Mouse (Mus musculus) intestine, embryonic 16.5 days (tissue): ENCODE measurements around the gene Gpc6. TPM values are rescaled to one million over a fixed set of nuclear protein-coding genes. Genes with fewer than 3 reads are reported as not detected.

Experiments
- ATAC-seq: fragments of 200-750 bp; cut with Nextera tagmentation; 2 replicates; pipeline ENCODE4 v1.8.0; 2017; ENCODE audit warnings: moderate TSS enrichment, moderate library complexity
- H3K27ac ChIP-seq: fragments of 300-500 bp; sonication (generic); 2 replicates; pipeline ENCODE4 v1.5.1; 2014; ENCODE audit warnings: mild to moderate bottlenecking, low read length
- H3K27me3 ChIP-seq: fragments of 300-500 bp; sonication (generic); replicated peaks from 2 replicates; pipeline ENCODE4 v1.6.1; 2014; ENCODE audit warnings: low read length, control low read depth, mixed read lengths; ENCODE audit not compliant: control insufficient read depth, insufficient read depth
- H3K36me3 ChIP-seq: fragments of 300-500 bp; sonication (generic); 2 replicates; pipeline ENCODE4 v1.6.1; 2014; ENCODE audit warnings: low read length, control low read depth; ENCODE audit not compliant: control insufficient read depth, insufficient read depth
- H3K4me1 ChIP-seq: fragments of 300-500 bp; sonication (generic); 2 replicates; pipeline ENCODE4 v1.6.1; 2014; ENCODE audit warnings: low read length, control low read depth, mixed read lengths; ENCODE audit not compliant: control insufficient read depth, insufficient read depth
- H3K4me2 ChIP-seq: fragments of 300-500 bp; sonication (generic); 2 replicates; pipeline ENCODE4 v1.6.1; 2014; ENCODE audit warnings: low read depth, low read length, control low read depth
- H3K4me3 ChIP-seq: fragments of 300-500 bp; sonication (generic); 2 replicates; pipeline ENCODE4 v1.5.1; 2014; ENCODE audit warnings: mild to moderate bottlenecking, low read length
- H3K9ac ChIP-seq: fragments of 300-500 bp; sonication (generic); 2 replicates; pipeline ENCODE4 v1.6.1; 2014; ENCODE audit warnings: low read depth, low read length
- H3K9me3 ChIP-seq: fragments of 300-500 bp; sonication (generic); 2 replicates; pipeline ENCODE4 v1.6.1; 2016; ENCODE audit warnings: low read length, control low read depth; ENCODE audit not compliant: control insufficient read depth
- WGBS: fragments of 180-500 bp; shearing (Covaris S2); extraction: QIAGEN DNeasy Blood & Tissue Kit; methylation state at CpG from one replicate; pipeline ENCODE4 v1.1.7; 2014; 5-methylcytosine and 5-hydroxymethylcytosine counted together
- polyA plus RNA-seq: library from polyadenylated mRNA; unstranded; fragments of >200 nt; fragmentation: Nextera tagmentation; extraction: Ambion mirVana; gene quantifications from 2 replicates; pipeline ENCODE4 v1.2.1, GENCODE M21; 2015

The Gpc6 gene
- polyA plus RNA-seq, 1 experiment from 2014 or later, result 29.7 TPM

GRCm38 (mm10) chr14:117773373-117773772 lies 848.3 kb downstream of the Gpc6 start:
- no peak overlapping the region for H3K4me2 ChIP-seq
- H3K36me3 ChIP-seq, result no peaks in the 10 kb centered on the region
- 84% methylated on average over 2 of the region's 2 CpGs for WGBS
- no peak overlapping the region for H3K4me3 ChIP-seq
- H3K27me3 ChIP-seq, result no peaks in the 10 kb centered on the region
- H3K9me3 ChIP-seq, result no peaks in the 10 kb centered on the region
- H3K9ac ChIP-seq, result no peak overlapping the region
- H3K4me1 ChIP-seq, result no peaks in the 10 kb centered on the region
- H3K27ac ChIP-seq, result no peak overlapping the region
- no peak for ATAC-seq

GRCm38 (mm10) chr14:117777866-117778500 lies 852.9 kb downstream of the Gpc6 start:
- H3K27me3 ChIP-seq, result no peaks in the 10 kb centered on the region
- H3K4me1 ChIP-seq, result no peaks in the 10 kb centered on the region
- H3K36me3 ChIP-seq, result no peaks in the 10 kb centered on the region
- H3K9me3 ChIP-seq, result no peaks in the 10 kb centered on the region
- H3K4me3 ChIP-seq, result no peak overlapping the region
- ATAC-seq, result no peak
- H3K27ac ChIP-seq, result no peak overlapping the region
- no peak overlapping the region for H3K9ac ChIP-seq
- no peak overlapping the region for H3K4me2 ChIP-seq
- WGBS, result 86% methylated on average over 13 of the region's 13 CpGs

- no peaks in the 10 kb centered on the region for H3K4me1 ChIP-seq
- no peak overlapping the region for H3K9ac ChIP-seq
- no peaks in the 10 kb centered on the region for H3K36me3 ChIP-seq
- ATAC-seq, result no peak
- no peak overlapping the region for H3K4me2 ChIP-seq
- no peaks in the 10 kb centered on the region for H3K27me3 ChIP-seq
- no peak overlapping the region for H3K4me3 ChIP-seq
- no peak overlapping the region for H3K27ac ChIP-seq
- H3K9me3 ChIP-seq, result no peaks in the 10 kb centered on the region
- 80% methylated on average over 15 of the region's 15 CpGs for WGBS
These were observed 853.7 kb downstream of the Gpc6 start for GRCm38 (mm10) chr14:117778538-117779413.

- no peaks in the 10 kb centered on the region for H3K36me3 ChIP-seq
- no peak overlapping the region for H3K4me2 ChIP-seq
- WGBS, result 59% methylated on average over 5 of the region's 5 CpGs
These were observed 856.6 kb downstream of the Gpc6 start for GRCm38 (mm10) chr14:117781724-117782123.

GRCm38 (mm10) chr14:117783671-117784262 lies 858.7 kb downstream of the Gpc6 start:
- WGBS, result 82% methylated on average over 8 of the region's 8 CpGs
- Histone ChIP-seq H3K4me3 (no peak overlapping the region), H3K4me1 (no peaks in the 10 kb centered on the region), H3K9ac (no peak overlapping the region), H3K9me3 (no peaks in the 10 kb centered on the region), H3K27ac (no peak overlapping the region), H3K36me3 (no peaks in the 10 kb centered on the region), H3K4me2 (no peak overlapping the region), H3K27me3 (no peaks in the 10 kb centered on the region)
- ATAC-seq, result no peak

More at GRCm38 (mm10) chr14:117781724-117782123, 856.6 kb downstream of the Gpc6 start:
- no peak overlapping the region for H3K27ac ChIP-seq
- H3K9me3 ChIP-seq, result no peaks in the 10 kb centered on the region
- H3K9ac ChIP-seq, result no peak overlapping the region
- no peaks in the 10 kb centered on the region for H3K27me3 ChIP-seq
- no peaks in the 10 kb centered on the region for H3K4me1 ChIP-seq
- H3K4me3 ChIP-seq, result no peak overlapping the region
- ATAC-seq, result no peak

DNA sequence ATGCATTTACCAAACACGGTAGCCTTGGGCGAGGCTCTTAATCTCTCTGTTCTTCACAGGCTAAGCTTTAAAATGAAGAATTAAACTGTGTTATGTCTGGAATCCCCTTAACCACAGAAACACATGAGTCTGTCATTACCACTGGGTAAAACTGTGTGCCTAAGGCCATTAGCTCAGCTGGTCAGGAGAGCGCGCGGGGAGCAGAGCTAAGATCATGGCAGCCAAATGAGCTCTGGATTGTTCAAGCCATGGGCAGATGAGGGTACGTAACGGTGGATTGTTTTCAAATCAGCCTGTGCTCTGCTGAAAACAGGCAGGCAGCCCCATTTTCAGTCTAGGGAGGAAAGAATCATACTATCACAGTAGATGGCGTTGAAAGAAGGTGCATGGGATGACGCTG lies 859.8 kb downstream of the Gpc6 start:
- H3K9me3 ChIP-seq, result no peaks in the 10 kb centered on the region
- H3K4me3 ChIP-seq, result no peak overlapping the region
- 86% methylated on average over 9 of the region's 9 CpGs for WGBS
- no peaks in the 10 kb centered on the region for H3K27me3 ChIP-seq
- no peaks in the 10 kb centered on the region for H3K4me1 ChIP-seq
- ATAC-seq, result no peak
- H3K27ac ChIP-seq, result no peak overlapping the region
- H3K4me2 ChIP-seq, result no peak overlapping the region
- H3K9ac ChIP-seq, result no peak overlapping the region
- H3K36me3 ChIP-seq, result no peaks in the 10 kb centered on the region

DNA sequence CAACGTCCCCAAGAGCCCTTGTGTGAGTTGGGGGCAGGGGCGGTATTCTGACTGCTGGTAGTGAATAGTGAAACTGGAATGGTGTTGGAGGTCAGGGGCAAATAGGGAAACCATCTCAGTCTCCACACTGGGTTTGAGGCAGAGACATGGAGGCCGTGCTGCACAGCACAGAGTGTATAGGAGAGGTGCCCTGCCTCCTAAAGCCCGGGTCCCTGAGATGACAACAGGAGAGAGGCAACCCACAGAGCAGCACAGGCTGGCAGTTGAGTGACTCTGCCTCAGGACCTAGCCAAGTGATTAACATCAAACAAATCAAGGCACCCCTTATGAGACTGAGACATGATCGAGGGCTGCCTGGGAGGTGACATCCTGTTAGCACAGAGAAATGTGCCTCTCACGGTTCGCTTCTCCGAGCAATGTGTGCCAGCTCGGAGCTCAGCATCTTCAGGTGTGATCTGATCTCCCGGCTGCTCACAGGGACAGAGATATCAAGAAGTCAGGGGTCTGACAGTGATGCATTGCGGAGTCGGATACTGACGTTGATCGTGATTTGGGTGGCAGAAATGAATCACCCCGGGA lies 860.5 kb downstream of the Gpc6 start:
- no peaks in the 10 kb centered on the region for H3K27me3 ChIP-seq
- no peak overlapping the region for H3K4me2 ChIP-seq
- no peaks in the 10 kb centered on the region for H3K36me3 ChIP-seq

GRCm38 (mm10) chr14:117786647-117787046 lies 861.5 kb downstream of the Gpc6 start:
- no peak overlapping the region for H3K9ac ChIP-seq
- no peaks in the 10 kb centered on the region for H3K27me3 ChIP-seq
- no peaks in the 10 kb centered on the region for H3K4me1 ChIP-seq
- H3K9me3 ChIP-seq, result no peaks in the 10 kb centered on the region
- H3K36me3 ChIP-seq, result no peaks in the 10 kb centered on the region
- 55% methylated on average over 7 of the region's 7 CpGs for WGBS
- no peak for ATAC-seq
- H3K4me2 ChIP-seq, result peak overlapping the region; percentile 30; the same call in 1 of the 2 replicates
- H3K27ac ChIP-seq, result no peak overlapping the region
- H3K4me3 ChIP-seq, result 0 out of 2 replicates have a peak overlapping the region, but pooled peaks have one; percentile 15

More for the DNA sequence above, 860.5 kb downstream of the Gpc6 start:
- Histone ChIP-seq H3K9ac (no peak overlapping the region), H3K4me3 (no peak overlapping the region), H3K27ac (no peak overlapping the region), H3K9me3 (no peaks in the 10 kb centered on the region), H3K4me1 (no peaks in the 10 kb centered on the region)
- 85% methylated on average over 15 of the region's 15 CpGs for WGBS
- ATAC-seq, result no peak

DNA sequence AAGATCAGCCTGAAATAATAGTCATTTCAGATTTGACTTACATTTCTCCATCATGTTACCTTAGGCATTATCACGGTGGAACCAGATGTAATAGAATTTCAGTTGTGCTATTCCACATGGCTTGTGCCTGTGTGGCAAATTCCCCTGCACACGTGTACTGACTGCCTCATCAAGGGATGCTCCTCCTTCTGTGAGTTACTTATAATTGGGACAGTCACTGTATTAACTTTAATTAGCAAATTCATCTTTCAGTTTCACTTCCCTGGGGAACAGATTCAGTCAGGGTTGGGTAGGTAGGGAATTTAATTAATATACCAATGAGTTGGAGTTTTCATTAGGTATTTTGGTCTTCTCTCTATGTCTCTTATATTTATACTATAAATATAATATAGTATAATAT lies 869.8 kb downstream of the Gpc6 start:
- Histone ChIP-seq H3K36me3 (no peaks in the 10 kb centered on the region), H3K4me3 (no peak overlapping the region), H3K27ac (no peak overlapping the region), H3K9ac (no peak overlapping the region), H3K27me3 (no peaks in the 10 kb centered on the region), H3K4me1 (no peaks in the 10 kb centered on the region), H3K4me2 (no peak overlapping the region), H3K9me3 (no peaks in the 10 kb centered on the region)
- no peak for ATAC-seq
- WGBS, result 74% methylated on average over 2 of the region's 2 CpGs
